Mouse (Mus musculus): Measurements from ENCODE around the gene Angel1. TPM values are rescaled to one million over a fixed set of nuclear protein-coding genes. Genes with fewer than 3 reads are reported as not detected.

Angel1 gene
- 1 to 10 TPM; 2.9 to 4.9 TPM for total RNA-seq (2021)
- long read RNA-seq, experiment 1, partial matches to known transcripts = 1 of 4 reads
- long read RNA-seq, experiment 1, other reads (novel, unspliced or antisense) = 2 of 4 reads
- long read RNA-seq, experiment 2, partial matches to known transcripts = 0 of 2 reads
- long read RNA-seq, experiment 2, other reads (novel, unspliced or antisense) = 0 of 2 reads

- peak; percentile 98 for DNase-seq
Observed at GRCm38 (mm10) chr12:86726120-86726640, at the start of gene Angel1. Gene Angel1, minus strand, starts transcription at chr12:86726460.

GRCm38 (mm10) chr12:86775561-86776280 is 49.5 kb upstream of the Angel1 start:
- peak; percentile 58 for DNase-seq

DNA sequence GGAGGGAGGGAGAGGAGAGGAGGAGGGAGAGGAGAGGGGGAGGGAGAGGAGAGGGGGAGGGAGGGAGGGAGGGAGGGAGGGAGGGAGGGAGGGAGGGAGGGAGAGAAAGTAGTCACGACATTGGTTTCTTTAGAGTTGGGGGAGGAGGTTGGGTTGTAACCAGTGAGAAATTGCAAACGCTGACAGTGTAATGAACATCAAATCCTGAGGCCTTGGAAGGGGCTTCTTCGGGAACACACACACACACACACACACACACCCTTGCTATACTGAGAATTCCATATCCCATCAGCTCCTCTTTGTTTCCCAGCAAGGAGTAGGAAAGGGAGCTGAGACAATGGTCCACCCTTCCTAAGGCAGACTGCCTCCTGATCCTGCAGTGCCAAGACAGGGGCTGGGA is 46.3 kb upstream of the Angel1 start:
- DNase-seq = no peak

- peak; percentile 94 for DNase-seq
Observed at GRCm38 (mm10) chr12:86771823-86772427, 45.7 kb upstream of the Angel1 start.

GRCm38 (mm10) chr12:86770927-86771326 is 44.7 kb upstream of the Angel1 start:
- no peak for DNase-seq

- DNase-seq = peak; percentile 81
Observed at GRCm38 (mm10) chr12:86770261-86770670, 44.0 kb upstream of the Angel1 start.

- no peak for DNase-seq
Observed at GRCm38 (mm10) chr12:86769819-86770218, 43.6 kb upstream of the Angel1 start.

DNA sequence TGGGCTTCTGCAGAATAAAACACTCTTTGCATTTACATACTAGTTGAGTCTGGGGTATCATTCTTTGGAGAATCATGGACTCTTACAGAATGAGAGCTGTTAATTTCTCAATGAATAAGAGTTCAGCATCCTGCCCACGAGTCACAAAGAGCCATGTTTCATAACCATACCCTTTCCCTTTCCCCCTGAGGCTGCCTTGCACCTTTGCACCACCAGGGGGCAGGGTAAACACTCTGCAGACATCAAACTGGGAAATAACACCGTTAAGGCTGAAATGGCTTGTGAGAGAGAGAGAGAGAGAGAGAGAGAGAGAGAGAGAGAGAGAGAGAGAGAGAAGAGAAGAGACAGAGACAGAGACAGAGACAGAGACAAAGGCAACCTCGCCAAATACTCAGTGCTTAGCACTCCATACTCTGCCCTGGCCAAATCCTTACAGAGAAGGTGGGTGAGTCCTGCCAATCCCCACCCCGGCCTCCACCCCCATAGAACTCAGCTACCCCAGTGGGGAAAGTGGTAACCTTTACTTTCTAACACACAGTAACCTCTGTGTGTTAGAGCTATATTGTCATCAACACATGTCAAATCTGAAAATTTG is 42.8 kb upstream of the Angel1 start:
- peak; percentile 89 for DNase-seq

- DNase-seq = peak; percentile 69
Observed at GRCm38 (mm10) chr12:86767868-86768631, 41.8 kb upstream of the Angel1 start.

GRCm38 (mm10) chr12:86766467-86766866 is 40.2 kb upstream of the Angel1 start:
- no peak for DNase-seq

GRCm38 (mm10) chr12:86764060-86764459 is 37.8 kb upstream of the Angel1 start:
- no peak for DNase-seq

- DNase-seq = no peak
Observed at GRCm38 (mm10) chr12:86761036-86761435, 34.8 kb upstream of the Angel1 start.

DNA sequence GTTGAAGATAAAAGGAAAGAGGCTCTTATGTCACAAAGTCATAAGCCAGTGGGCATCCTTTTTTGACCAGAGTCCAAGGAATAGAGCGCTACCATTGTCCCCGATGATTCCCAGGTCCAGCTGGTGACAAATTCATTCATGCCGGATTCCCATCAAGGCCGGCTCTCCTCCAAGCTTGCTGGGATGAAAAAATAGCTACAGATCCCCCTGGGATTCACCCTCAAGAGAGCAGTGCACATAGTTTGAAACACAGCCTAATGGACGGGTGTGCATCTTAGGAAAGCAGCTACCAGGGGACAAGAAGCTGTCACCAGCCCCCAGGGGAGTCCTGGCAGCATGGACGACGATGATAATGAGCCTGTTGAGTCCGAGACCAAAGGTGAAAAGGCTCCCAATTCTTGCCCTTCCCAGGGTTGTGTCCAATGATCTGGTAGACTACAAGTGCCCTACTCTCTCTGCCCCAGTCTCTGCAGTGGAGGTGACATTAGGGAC is 8.1 kb upstream of the Angel1 start, which contains the start of gene Lrrc74a:
Gene Lrrc74a (plus strand): TSS at position 51 of the 492 bp plus-strand sequence.
- DNase-seq = peak; percentile 14

GRCm38 (mm10) chr12:86725706-86726105 is 554 bp downstream of the Angel1 start:
- DNase-seq = no peak

DNA sequence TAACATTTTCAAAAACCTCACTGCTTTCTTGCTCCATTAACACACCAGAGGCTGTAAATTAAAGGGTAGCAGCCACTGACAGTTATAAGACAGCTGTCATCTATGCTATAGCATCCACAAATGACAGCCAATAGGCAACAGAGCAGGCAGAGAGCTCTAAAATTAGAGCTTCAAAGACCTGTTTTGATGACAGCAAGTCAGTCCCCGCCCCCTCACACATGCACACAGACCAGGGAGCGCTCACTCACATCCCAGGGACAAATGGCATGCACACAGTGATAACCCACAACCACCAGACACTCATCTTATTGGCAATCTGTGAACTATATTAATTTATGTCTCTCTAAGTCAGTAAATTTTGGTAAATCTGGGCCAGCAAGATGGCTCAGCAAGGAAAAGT is 2.0 kb downstream of the Angel1 start:
- DNase-seq = no peak

GRCm38 (mm10) chr12:86721453-86721852 is 4.8 kb downstream of the Angel1 start:
- DNase-seq = peak; percentile 31

- DNase-seq = no peak
Observed at GRCm38 (mm10) chr12:86719961-86720639, 6.2 kb downstream of the Angel1 start.

DNA sequence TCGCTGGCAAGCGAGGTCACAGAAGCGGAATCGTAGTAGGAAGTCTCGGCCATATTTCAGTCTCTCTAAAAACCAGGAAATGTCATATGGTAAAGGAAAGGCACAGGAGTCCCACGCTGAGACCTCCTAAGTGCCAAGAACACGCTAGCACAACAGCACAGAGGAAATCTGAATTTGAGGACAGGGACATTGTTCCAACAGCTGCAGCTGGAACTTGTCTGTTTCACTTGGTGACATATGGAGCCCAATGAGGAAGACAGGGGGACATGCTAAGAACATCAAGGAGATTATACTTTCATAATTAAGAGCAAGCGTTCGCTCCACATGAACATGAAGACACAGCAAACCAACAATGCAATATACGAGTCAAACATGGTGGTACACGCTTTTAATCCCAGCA is 9.3 kb downstream of the Angel1 start:
- DNase-seq = no peak

GRCm38 (mm10) chr12:86715401-86715800 is 10.9 kb downstream of the Angel1 start:
- DNase-seq = peak; percentile 84

- DNase-seq = no peak
Observed at GRCm38 (mm10) chr12:86714026-86714425, 12.2 kb downstream of the Angel1 start.

GRCm38 (mm10) chr12:86705843-86706242 is 20.4 kb downstream of the Angel1 start:
- no peak for DNase-seq
